Mouse (Mus musculus) megakaryocyte, embryonic 14.5 days (primary cell): ENCODE results near the gene 4930404H24Rik. TPM values are rescaled to one million over a fixed set of nuclear protein-coding genes. Genes with fewer than 3 reads are reported as not detected.

ENCODE experiments used
- H3K27me3 ChIP-seq: replicated peaks from 2 replicates; pipeline ENCODE3; 2012; ENCODE audit warnings: inconsistent platforms
- H3K36me3 ChIP-seq: replicated peaks from 2 replicates; pipeline ENCODE3; 2012; ENCODE audit warnings: low read length, inconsistent platforms, mixed read lengths
- H3K4me1 ChIP-seq: 2 replicates; pipeline ENCODE4 v1.6.1; 2012; ENCODE audit warnings: inconsistent platforms
- H3K4me3 ChIP-seq: replicated peaks from 2 replicates; pipeline ENCODE3; 2012; ENCODE audit warnings: moderate library complexity, mild to moderate bottlenecking, inconsistent platforms
- H3K9me3 ChIP-seq: 2 replicates; pipeline ENCODE4 v1.6.1; 2012; ENCODE audit warnings: inconsistent platforms
- FLI1 ChIP-seq: IDR thresholded peaks from 2 replicates; pipeline ENCODE4 v1.6.1; 2012; ENCODE audit warnings: low read length, inconsistent platforms, mixed read lengths
- GATA1 ChIP-seq: IDR thresholded peaks from 3 replicates; pipeline ENCODE4 v1.6.1; 2012; ENCODE audit warnings: mixed read lengths, low read length, inconsistent platforms, borderline replicate concordance
- polyA plus RNA-seq: library from polyadenylated mRNA; stranded (reverse); fragments of >175 nt; gene quantifications from 2 replicates; pipeline ENCODE4 v1.2.3, GENCODE M21; 2012; ENCODE audit warnings: low replicate concordance; ENCODE audit not compliant: insufficient read depth

4930404H24Rik gene
- polyA plus RNA-seq, 1 experiment = 0.54 TPM

DNA sequence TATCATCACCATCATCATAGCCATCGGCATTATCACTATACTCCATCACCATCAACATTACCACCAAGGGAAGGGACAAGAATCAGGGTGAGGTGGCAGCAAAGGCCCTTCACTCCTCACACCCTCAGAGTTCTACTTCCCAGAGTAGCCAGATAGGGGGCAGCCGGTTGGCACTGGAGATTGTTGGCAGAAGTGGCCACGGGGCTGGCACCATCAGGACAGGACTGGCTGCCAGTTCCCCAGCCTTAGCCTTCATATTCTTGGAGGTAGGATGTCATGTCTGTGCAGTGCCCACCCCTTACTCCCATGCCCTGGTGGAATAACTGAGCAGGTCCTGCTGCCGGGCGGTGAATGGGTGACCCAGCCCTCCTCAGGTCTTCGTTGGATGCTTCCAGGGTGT, 23.0 kb downstream of the 4930404H24Rik start:
- Histone ChIP-seq H3K4me3 (peak overlapping the region; percentile 77), H3K4me1 (peaks cover 100% of the 10 kb centered on the region), H3K36me3 (peaks cover 92% of the 10 kb centered on the region), H3K9me3 (no peaks in the 10 kb centered on the region), H3K27me3 (no peaks in the 10 kb centered on the region)
- TF ChIP-seq GATA1 (no peak), FLI1 (no peak)

DNA sequence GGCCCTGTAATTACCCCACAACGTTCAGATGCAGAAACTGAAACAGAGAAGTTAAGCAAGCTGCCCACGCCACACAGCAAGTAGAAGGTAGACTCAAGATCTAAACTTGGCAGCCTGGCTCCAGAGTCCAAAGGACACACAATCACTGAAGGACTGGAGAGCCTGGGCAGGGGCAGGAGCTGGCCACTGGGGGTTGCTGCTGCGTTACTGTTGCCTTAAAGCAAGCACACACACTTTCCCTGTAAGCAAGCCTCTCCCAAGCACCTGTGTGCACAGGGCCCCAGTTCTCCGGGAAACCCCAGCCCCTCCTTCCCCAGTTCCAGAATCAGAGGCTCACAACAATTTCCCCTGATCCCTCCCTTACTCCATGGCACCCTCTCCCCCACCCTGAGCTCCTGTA, 24.4 kb downstream of the 4930404H24Rik start:
- TF ChIP-seq FLI1 = no peak
- no peak for TF ChIP-seq GATA1
- H3K9me3 ChIP-seq = no peaks in the 10 kb centered on the region
- H3K27me3 ChIP-seq = no peaks in the 10 kb centered on the region
- H3K4me1 ChIP-seq = peaks cover 100% of the 10 kb centered on the region
- H3K36me3 ChIP-seq = peaks cover 92% of the 10 kb centered on the region
- peak overlapping the region; percentile 80 for H3K4me3 ChIP-seq

DNA sequence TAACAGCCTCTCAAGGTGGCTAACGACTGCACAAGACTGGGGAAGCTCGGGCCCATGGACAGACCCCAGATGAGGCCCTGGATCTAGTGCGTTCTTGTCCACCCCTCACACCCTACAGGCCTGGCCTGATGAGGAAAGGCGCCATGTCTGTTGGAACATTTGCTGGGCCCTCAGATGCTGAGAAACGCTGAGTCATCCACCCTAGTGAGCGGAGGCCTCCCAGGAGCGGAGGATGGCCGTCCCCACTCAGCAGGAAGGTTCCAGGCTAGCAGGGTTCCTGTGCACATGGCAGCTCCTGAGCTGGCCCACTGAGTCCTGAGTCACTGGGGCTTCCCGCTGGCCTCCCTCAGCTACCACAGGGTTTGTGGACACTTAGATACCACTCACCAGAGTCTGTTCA, 27.5 kb downstream of the 4930404H24Rik start:
- H3K9me3 ChIP-seq = no peaks in the 10 kb centered on the region
- peak overlapping the region; percentile 80 for H3K4me3 ChIP-seq
- H3K27me3 ChIP-seq = no peaks in the 10 kb centered on the region
- peaks cover 100% of the 10 kb centered on the region for H3K4me1 ChIP-seq
- TF ChIP-seq FLI1 (no peak), GATA1 (no peak)
- peaks cover 88% of the 10 kb centered on the region for H3K36me3 ChIP-seq

DNA sequence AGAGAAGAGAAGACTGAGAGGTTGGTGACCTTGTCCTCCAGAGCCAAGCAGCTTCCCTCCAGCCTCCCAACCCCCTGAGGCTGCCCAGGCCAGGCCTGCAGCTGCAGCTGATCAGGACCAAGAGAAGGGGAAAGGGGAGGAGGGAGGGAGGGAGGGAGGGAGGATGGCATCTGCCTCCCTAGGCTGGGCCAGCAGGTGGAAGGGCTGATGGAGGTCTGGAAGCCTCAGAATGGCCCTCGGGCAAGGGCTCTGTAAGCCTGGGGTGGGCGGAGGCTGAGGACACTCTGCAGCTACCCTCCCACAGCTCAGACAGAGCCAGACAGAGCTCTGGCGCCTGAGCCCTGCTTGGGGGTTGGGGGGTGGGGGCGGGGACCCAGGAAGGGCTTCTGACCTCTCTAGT, 29.7 kb downstream of the 4930404H24Rik start:
- Histone ChIP-seq H3K9me3 (no peaks in the 10 kb centered on the region), H3K4me1 (peaks cover 100% of the 10 kb centered on the region), H3K4me3 (peak overlapping the region; percentile 46), H3K27me3 (no peaks in the 10 kb centered on the region), H3K36me3 (peaks cover 77% of the 10 kb centered on the region)
- no peak for TF ChIP-seq FLI1
- TF ChIP-seq GATA1 = no peak

DNA sequence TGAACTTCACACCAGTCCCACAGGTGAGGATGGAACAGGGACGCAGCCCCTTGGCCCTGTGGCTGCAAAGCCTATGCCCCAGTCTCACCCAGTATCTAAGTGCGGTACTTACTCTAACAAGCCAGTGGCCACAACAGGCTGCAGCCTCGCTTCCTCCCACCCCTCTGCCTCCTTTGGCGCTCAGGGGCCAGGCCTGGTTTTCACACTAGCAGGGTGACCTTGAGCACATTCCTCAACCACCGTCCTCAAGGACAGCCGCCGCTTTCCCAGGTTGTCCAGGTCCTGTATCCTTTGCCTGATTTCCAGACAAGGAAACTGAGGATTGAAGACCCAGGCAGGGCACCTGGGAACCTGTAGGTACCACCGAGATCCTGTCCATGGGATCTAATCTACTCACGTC, 30.6 kb downstream of the 4930404H24Rik start:
- peaks cover 72% of the 10 kb centered on the region for H3K36me3 ChIP-seq
- no peaks in the 10 kb centered on the region for H3K9me3 ChIP-seq
- peaks cover 97% of the 10 kb centered on the region for H3K4me1 ChIP-seq
- H3K4me3 ChIP-seq = peak overlapping the region; percentile 51
- H3K27me3 ChIP-seq = no peaks in the 10 kb centered on the region
- TF ChIP-seq GATA1 (no peak), FLI1 (no peak)

DNA sequence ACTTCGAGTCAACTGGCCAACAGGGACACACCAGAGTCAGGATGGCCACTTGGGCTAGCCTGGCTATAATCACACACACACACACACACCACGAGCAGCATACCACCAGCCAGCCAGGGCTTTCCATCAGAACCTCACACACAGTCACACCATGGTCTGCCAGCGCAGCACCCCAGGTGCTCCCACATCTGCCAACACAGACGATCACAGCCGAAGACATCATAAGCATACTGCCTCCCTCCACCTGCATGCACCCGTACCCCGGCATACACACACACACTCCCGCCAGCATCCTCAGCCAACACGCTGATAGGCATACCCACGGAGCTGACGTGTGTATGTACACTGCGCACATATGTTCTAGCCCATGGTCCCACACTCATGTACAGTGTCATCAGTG, 31.1 kb downstream of the 4930404H24Rik start:
- no peak for TF ChIP-seq GATA1
- TF ChIP-seq FLI1 = no peak
- Histone ChIP-seq H3K4me1 (peaks cover 92% of the 10 kb centered on the region), H3K36me3 (peaks cover 66% of the 10 kb centered on the region), H3K27me3 (no peaks in the 10 kb centered on the region), H3K4me3 (peak overlapping the region; percentile 78), H3K9me3 (no peaks in the 10 kb centered on the region)

DNA sequence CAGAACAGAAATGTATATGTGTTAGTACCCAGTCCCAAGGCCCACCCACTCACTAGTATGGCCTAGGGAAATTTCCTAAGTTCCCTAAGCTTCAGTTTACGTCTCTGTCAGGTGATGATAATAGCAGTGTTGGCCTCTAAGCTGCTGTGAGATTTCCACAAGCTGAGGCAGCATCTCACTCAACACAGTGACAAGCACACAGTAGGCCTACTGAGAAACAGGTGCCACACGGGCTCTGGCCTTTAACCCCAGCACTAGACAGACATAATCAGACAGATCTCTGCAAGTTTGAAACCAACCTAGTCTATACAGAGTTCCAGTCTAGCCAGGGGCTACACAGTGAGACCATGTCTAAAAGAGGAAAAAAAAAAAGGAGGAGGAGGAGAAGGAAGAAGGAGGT, 32.1 kb downstream of the 4930404H24Rik start:
- Histone ChIP-seq H3K4me1 (peaks cover 81% of the 10 kb centered on the region), H3K4me3 (peak overlapping the region; percentile 28), H3K27me3 (no peaks in the 10 kb centered on the region), H3K9me3 (no peaks in the 10 kb centered on the region), H3K36me3 (peaks cover 56% of the 10 kb centered on the region)
- TF ChIP-seq GATA1 (no peak), FLI1 (no peak)

DNA sequence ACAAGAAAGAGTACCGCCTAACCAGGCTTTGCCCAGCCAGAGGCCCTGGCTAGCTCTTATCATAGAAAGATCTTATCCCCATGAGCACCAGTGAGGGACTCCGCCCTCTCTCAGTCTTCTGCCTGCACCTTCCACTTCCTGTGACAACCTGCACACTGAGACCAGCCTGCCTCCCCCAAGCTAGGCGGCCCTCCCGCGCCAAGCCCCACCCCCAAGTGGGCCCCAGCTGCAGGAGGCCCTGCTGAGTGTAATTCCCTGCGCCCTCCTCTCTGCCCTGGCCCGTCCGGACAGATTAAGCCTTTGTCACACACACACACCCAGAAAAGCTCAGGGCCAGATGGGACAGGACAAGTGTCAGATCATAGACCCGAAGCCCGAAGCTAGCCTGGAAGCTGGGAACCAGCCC, 33.3 kb downstream of the 4930404H24Rik start:
- peaks cover 47% of the 10 kb centered on the region for H3K36me3 ChIP-seq
- no peaks in the 10 kb centered on the region for H3K27me3 ChIP-seq
- H3K4me1 ChIP-seq = peaks cover 79% of the 10 kb centered on the region
- no peaks in the 10 kb centered on the region for H3K9me3 ChIP-seq
- TF ChIP-seq FLI1 = no peak
- TF ChIP-seq GATA1 = no peak
- peak overlapping the region; percentile 88 for H3K4me3 ChIP-seq

DNA sequence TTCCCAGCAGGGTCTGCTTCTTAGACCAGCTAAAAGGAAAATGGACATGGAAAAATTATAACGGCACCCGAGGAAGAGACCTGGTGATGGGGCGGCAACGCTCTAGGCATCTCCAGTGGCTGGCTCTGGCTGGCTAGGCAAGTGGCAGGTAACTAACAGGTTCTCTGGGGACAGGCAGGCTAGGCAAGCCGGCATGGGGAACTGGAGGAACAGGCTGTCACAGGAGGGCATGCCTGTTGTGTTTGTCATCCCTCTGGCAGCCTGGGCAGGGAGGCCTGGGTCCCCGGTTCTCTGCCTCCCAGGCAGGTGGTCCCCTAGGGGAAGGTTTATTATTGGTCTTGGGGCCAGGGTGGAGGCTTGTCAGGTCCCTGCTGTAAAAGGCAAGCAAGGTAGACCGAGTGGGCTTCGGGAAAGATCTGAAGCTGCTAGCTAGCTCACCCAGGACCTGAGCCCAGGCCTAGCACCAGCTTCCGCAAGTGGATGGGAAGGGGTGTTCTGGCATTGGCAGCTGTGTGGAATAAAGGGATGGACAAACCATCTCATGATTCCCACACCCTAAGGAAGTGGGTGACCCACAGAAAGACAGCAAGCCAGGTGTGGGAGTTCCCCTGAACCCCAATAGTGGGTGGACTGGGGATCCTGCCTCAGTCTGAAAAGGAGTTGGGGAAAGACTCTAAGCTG, 34.4 kb downstream of the 4930404H24Rik start:
- H3K4me1 ChIP-seq = peaks cover 78% of the 10 kb centered on the region
- TF ChIP-seq GATA1 = no peak
- no peaks in the 10 kb centered on the region for H3K9me3 ChIP-seq
- H3K36me3 ChIP-seq = peaks cover 38% of the 10 kb centered on the region
- peak overlapping the region; percentile 96 for H3K4me3 ChIP-seq
- no peaks in the 10 kb centered on the region for H3K27me3 ChIP-seq

DNA sequence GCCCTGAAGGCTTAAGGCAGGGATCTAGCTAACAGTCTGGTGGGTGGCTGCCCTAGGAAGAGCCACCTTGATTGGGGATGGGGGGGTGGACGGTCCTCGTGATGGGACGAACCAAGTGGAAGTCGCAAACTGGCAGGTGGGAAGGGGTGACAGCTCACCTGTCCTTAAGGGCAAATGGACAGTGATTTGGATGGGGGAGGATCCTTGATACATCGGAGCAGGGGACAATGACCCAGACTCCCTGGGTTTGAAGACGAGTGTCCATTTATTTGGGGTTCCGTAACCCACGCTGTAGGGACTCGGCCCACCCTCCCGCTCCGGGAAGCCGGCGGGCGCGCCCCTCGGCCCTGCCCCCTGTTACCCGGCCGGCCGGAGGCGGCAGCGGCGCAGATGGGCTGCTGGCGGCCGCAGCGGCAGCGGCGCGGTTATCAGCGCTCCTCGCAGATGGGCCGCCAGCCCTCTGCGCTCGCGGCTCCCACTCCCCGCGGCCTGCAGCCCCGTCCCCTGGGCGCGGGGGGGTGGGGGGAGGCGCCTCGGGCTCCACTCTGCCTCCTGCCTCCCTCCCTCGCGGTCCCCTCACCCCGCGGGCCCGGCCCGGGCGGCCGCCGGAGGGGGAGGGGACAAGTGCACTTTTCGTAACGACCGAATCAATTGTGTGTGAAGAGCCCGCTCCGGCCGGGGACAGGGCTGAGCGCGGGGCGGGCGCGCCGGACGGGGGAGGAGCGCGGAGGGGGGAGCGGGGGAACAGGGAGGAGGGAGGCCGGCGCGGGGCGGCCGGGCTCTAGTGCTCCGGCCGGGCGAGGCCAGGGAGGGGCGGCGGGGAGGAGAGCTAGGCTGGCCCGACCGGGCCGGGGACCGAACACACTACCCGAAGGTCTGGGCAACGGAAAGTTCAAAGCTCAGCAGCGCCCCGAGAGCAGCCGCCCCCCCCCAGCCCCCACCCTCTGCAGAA, 35.3 kb downstream of the 4930404H24Rik start:
- H3K4me3 ChIP-seq = peak overlapping the region; percentile 96
- H3K36me3 ChIP-seq = peaks cover 30% of the 10 kb centered on the region
- H3K9me3 ChIP-seq = no peaks in the 10 kb centered on the region
- H3K27me3 ChIP-seq = no peaks in the 10 kb centered on the region
- peaks cover 78% of the 10 kb centered on the region for H3K4me1 ChIP-seq
- TF ChIP-seq GATA1 (no peak), FLI1 (no peak)
